Mouse (Mus musculus) myocyte (in vitro differentiated cells): ENCODE measurements around the gene Acp7.

ENCODE experiments used
- CEBPB ChIP-seq: IDR thresholded peaks from 2 replicates; pipeline ENCODE4 v1.6.1; 2011; ENCODE audit warnings: mild to moderate bottlenecking, moderate library complexity; ENCODE audit not compliant: poor library complexity, insufficient read depth, severe bottlenecking
- E2F4 ChIP-seq: IDR thresholded peaks from one replicate; pipeline ENCODE4 v1.6.1; 2011; ENCODE audit warnings: mild to moderate bottlenecking, control low read depth, moderate library complexity; ENCODE audit not compliant: insufficient read depth
- MAX ChIP-seq: IDR thresholded peaks from one replicate; pipeline ENCODE4 v1.6.1; 2011; ENCODE audit warnings: low read depth, mild to moderate bottlenecking, control low read depth
- MYOD1 ChIP-seq, 3 experiments: IDR thresholded peaks; one replicate each; pipeline ENCODE4 v1.6.1; 2011; ENCODE audit warnings: control low read depth in 2 of 3, low read depth in 2 of 3, mild to moderate bottlenecking in 2 of 3, moderate library complexity in 1 of 3; ENCODE audit not compliant: insufficient read length in 2 of 3, control insufficient read depth in 1 of 3
- MYOG ChIP-seq, 3 experiments: IDR thresholded peaks; one replicate each; pipeline ENCODE4 v1.6.1; 2011; ENCODE audit warnings: control low read depth in 2 of 3, low read depth in 2 of 3, mild to moderate bottlenecking in 2 of 3; ENCODE audit not compliant: insufficient read length in 2 of 3, control insufficient read depth in 1 of 3, insufficient read depth in 1 of 3
- POLR2A ChIP-seq: IDR thresholded peaks from one replicate; pipeline ENCODE4 v1.6.1; 2011; ENCODE audit warnings: low read depth, mild to moderate bottlenecking, control low read depth, moderate library complexity; ENCODE audit not compliant: insufficient read length
- POLR2AphosphoS2 ChIP-seq: IDR thresholded peaks from one replicate; pipeline ENCODE4 v1.6.1; 2011; ENCODE audit warnings: low read depth, control low read depth; ENCODE audit not compliant: insufficient read length
- REST ChIP-seq: IDR thresholded peaks from one replicate; pipeline ENCODE4 v1.6.1; 2011; ENCODE audit warnings: mild to moderate bottlenecking, control low read depth, moderate library complexity; ENCODE audit not compliant: insufficient read depth, insufficient read length
- TCF12 ChIP-seq: IDR thresholded peaks from one replicate; pipeline ENCODE4 v1.6.1; 2011; ENCODE audit warnings: mild to moderate bottlenecking, control low read depth; ENCODE audit not compliant: poor library complexity, insufficient read depth, severe bottlenecking
- USF1 ChIP-seq: IDR thresholded peaks from one replicate; pipeline ENCODE4 v1.6.1; 2011; ENCODE audit warnings: low read depth, mild to moderate bottlenecking, control low read depth, moderate library complexity

DNA sequence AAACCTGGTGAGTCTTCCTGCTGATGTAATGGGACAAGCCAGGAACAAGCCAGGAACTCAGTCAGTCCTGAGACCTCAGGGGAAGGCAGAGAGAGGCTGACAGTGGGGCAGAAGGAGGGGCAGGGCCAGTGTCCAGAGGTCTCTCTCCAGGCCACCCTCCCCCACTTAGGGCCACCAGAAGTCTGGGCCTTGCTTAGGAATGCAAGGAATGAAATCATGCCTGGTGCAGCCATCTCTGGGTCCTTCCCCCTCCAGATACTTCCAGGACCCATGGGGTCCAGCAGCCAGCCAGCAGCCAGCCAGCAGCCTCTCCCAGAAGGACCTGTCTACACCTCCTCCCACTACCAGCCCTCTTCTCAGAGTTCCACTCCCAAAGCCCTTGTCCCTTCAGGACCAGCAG, 43.5 kb downstream of the Acp7 start:
- TF ChIP-seq TCF12: no peak
- no peak for TF ChIP-seq POLR2A
- peak in 1 of 3 experiments; percentile 19 for TF ChIP-seq MYOG (IDR thresholded peaks at IDR 0.05; ENCODE audit: control insufficient read depth in 1 of 3, insufficient read depth in 1 of 3, insufficient read length in 2 of 3, low read depth in 2 of 3)
- TF ChIP-seq CEBPB: no peak
- TF ChIP-seq MAX: no peak
- TF ChIP-seq REST: no peak
- no peak for TF ChIP-seq POLR2AphosphoS2
- no peak for TF ChIP-seq USF1
- TF ChIP-seq MYOD1 (IDR thresholded peaks at IDR 0.05; ENCODE audit: control insufficient read depth in 1 of 3, insufficient read length in 2 of 3, low read depth in 2 of 3): no peak
- no peak for TF ChIP-seq E2F4
